Mouse (Mus musculus) cortical plate, adult 2 months (tissue): ENCODE measurements around the gene Pold2.

Experiments used
- CTCF ChIP-seq: fragments of 200-500 bp; IDR thresholded peaks from 2 replicates; pipeline ENCODE4 v1.5.1; 2011; ENCODE audit warnings: mild to moderate bottlenecking, control low read depth, low read length; ENCODE audit not compliant: insufficient read depth; ENCODE audit errors: extremely low read depth
- POLR2A ChIP-seq: fragments of 200-500 bp; IDR thresholded peaks from 2 replicates; pipeline ENCODE4 v1.6.1; 2011; ENCODE audit warnings: mild to moderate bottlenecking, low read length, control low read depth; ENCODE audit not compliant: insufficient read depth; ENCODE audit errors: extremely low read depth

DNA sequence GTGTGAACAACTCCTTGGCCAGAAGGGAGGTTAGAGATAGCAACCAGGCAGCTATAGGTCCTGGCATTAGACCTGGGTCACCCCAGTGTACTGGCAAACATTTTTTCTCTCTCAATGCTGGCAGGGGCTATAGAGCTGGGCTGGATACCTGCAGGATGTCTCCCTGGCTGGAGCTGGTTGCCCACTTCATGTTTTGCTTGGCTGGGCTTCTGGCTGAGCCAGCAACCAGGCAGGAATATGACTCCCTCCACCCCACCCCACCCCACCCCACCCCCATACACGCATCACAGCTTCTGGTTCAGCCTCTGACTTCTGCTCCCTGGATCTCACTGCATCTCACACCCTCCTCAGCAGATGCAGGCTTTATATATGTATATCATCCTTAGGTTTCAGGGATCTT is 25.8 kb downstream of the Pold2 start:
- no peak for TF ChIP-seq CTCF
- TF ChIP-seq POLR2A = no peak
